Mouse (Mus musculus) spleen, postnatal 36 days (tissue): ENCODE data around the gene Acta2.

Source experiments
- DNase-seq, 2 experiments: peaks; one replicate each; pipeline ENCODE4 v3.0.0; 2022; ENCODE audit warnings: low spot score in 2 of 2, mixed read lengths in 1 of 2

Gene Acta2

GRCm38 (mm10) chr19:34192008-34192963 lies 63.1 kb downstream of the Acta2 start, which contains the start of gene Stambpl1:
Stambpl1 (plus strand) TSS chr19:34192229.
- peak; percentile 88 to 89 for DNase-seq

GRCm38 (mm10) chr19:34191645-34192007 lies 63.8 kb downstream of the Acta2 start:
- no peak for DNase-seq
